Mouse (Mus musculus) heart, adult 8-10 months (tissue): Measurements from ENCODE around the gene Plxnd1. TPM values are rescaled to one million over a fixed set of nuclear protein-coding genes. Genes with fewer than 3 reads are reported as not detected.
A peak's percentile ranks its signal among the peaks of the same experiment; 100 is the strongest.

Experiments used
- DNase-seq: peaks from one replicate; pipeline ENCODE4 v3.0.0; 2022; ENCODE audit warnings: low spot score
- total RNA-seq, 4 experiments: library from RNA; stranded (reverse); gene quantifications; 2 replicates each; pipeline ENCODE4 v1.2.4; 2022

The Plxnd1 gene
- total RNA-seq, 4 experiments from 2014 or later, result 43.8 to 75.7 (median 63.5) TPM

GRCm38 (mm10) chr6:115919876-115920275, 74.9 kb downstream of the Plxnd1 start:
- no peak for DNase-seq

- no peak for DNase-seq
Observed at GRCm38 (mm10) chr6:115918615-115919014, 76.2 kb downstream of the Plxnd1 start.

GRCm38 (mm10) chr6:115916611-115917010, 78.2 kb downstream of the Plxnd1 start:
- no peak for DNase-seq

GRCm38 (mm10) chr6:115915601-115916445, 79.0 kb downstream of the Plxnd1 start:
- peak; percentile 60 for DNase-seq

- no peak for DNase-seq
Observed at GRCm38 (mm10) chr6:115914511-115915202, 80.1 kb downstream of the Plxnd1 start.

GRCm38 (mm10) chr6:115913482-115913881, 81.3 kb downstream of the Plxnd1 start:
- DNase-seq, result no peak

- DNase-seq, result peak; percentile 57
Observed at GRCm38 (mm10) chr6:115911763-115912162, 83.0 kb downstream of the Plxnd1 start.

GRCm38 (mm10) chr6:115909940-115910339, 84.9 kb downstream of the Plxnd1 start:
- DNase-seq, result peak; percentile 91

GRCm38 (mm10) chr6:115909052-115909451, 85.8 kb downstream of the Plxnd1 start:
- no peak for DNase-seq

- DNase-seq, result no peak
Observed at GRCm38 (mm10) chr6:115908421-115908982, 86.3 kb downstream of the Plxnd1 start.

GRCm38 (mm10) chr6:115906871-115907270, 87.9 kb downstream of the Plxnd1 start:
- DNase-seq, result no peak

- no peak for DNase-seq
Observed at GRCm38 (mm10) chr6:115906455-115906854, 88.3 kb downstream of the Plxnd1 start.

GRCm38 (mm10) chr6:115905568-115905967, 89.2 kb downstream of the Plxnd1 start:
- DNase-seq, result peak; percentile 80

Other genes starting within 250 kb of the Plxnd1 start
- 1 to 10 TPM in 1 of 4 experiments, under 1 TPM in 3; 0.41 to 1.0 (median 0.60) TPM for gene Tmem40, start 232.6 kb downstream of the Plxnd1 start, total RNA-seq
- 10 to 100 TPM; 77.2 to 97.7 (median 87.6) TPM for gene Cand2, start 220.5 kb downstream of the Plxnd1 start, total RNA-seq
- gene Rpl32, start 186.3 kb downstream of the Plxnd1 start, total RNA-seq, result 100 to 1,000 TPM; 586 to 697 (median 628) TPM
- gene Efcab12, start 156.6 kb downstream of the Plxnd1 start, total RNA-seq, result under 1 TPM; 0.20 to 0.53 (median 0.36) TPM
- gene Mbd4, start 141.6 kb downstream of the Plxnd1 start, total RNA-seq, result 1 to 10 TPM in 3 of 4 experiments, under 1 TPM in 1; 0.98 to 1.5 (median 1.1) TPM
- gene Ift122, start 141.5 kb downstream of the Plxnd1 start, total RNA-seq, result 1 to 10 TPM; 8.5 to 10.0 (median 9.0) TPM
- gene Rho, start 63.3 kb downstream of the Plxnd1 start, total RNA-seq, result not detected
- not detected for gene H1foo, start 50.1 kb downstream of the Plxnd1 start, total RNA-seq
- gene Tmcc1, start 198.5 kb upstream of the Plxnd1 start, total RNA-seq, result 10 to 100 TPM; 29.7 to 34.6 (median 31.4) TPM
- 10 to 100 TPM; 17.5 to 25.0 (median 22.9) TPM for gene Washc2, start 213.0 kb upstream of the Plxnd1 start, total RNA-seq